Mouse (Mus musculus) NIH3T3 (cell line): ENCODE data around the gene Hgd.

Experiments
- DNase-seq: peaks from one replicate; pipeline ENCODE4 v3.0.0-alpha.2; 2012; ENCODE audit warnings: low read depth

Gene Hgd

GRCm38 (mm10) chr16:37580651-37581050 lies 698 bp downstream of the Hgd start:
- DNase-seq = no peak

GRCm38 (mm10) chr16:37581901-37582300 lies 1.9 kb downstream of the Hgd start:
- DNase-seq = no peak

- DNase-seq = no peak
These were observed 3.4 kb downstream of the Hgd start for GRCm38 (mm10) chr16:37583306-37583705.

- no peak for DNase-seq
These were observed 3.8 kb downstream of the Hgd start for GRCm38 (mm10) chr16:37583801-37584200.

GRCm38 (mm10) chr16:37584218-37585035 lies 4.5 kb downstream of the Hgd start:
- DNase-seq = no peak

GRCm38 (mm10) chr16:37585129-37585563 lies 5.2 kb downstream of the Hgd start:
- no peak for DNase-seq

GRCm38 (mm10) chr16:37590921-37591320 lies 11.0 kb downstream of the Hgd start:
- no peak for DNase-seq

- no peak for DNase-seq
These were observed 11.6 kb downstream of the Hgd start for GRCm38 (mm10) chr16:37591551-37591950.

- no peak for DNase-seq
These were observed 17.5 kb downstream of the Hgd start for GRCm38 (mm10) chr16:37597412-37597811.

- DNase-seq = no peak
These were observed 18.5 kb downstream of the Hgd start for GRCm38 (mm10) chr16:37598463-37598862.

- DNase-seq = no peak
These were observed 19.4 kb downstream of the Hgd start for GRCm38 (mm10) chr16:37599326-37599725.

GRCm38 (mm10) chr16:37603431-37603830 lies 23.5 kb downstream of the Hgd start:
- peak; percentile 36 for DNase-seq

- DNase-seq = peak; percentile 10
These were observed 24.3 kb downstream of the Hgd start for GRCm38 (mm10) chr16:37604243-37604642.

GRCm38 (mm10) chr16:37610333-37610732 lies 30.4 kb downstream of the Hgd start:
- DNase-seq = no peak

- DNase-seq = no peak
These were observed 31.1 kb downstream of the Hgd start for GRCm38 (mm10) chr16:37611072-37611471.

- no peak for DNase-seq
These were observed 32.1 kb downstream of the Hgd start for GRCm38 (mm10) chr16:37612013-37612412.

- no peak for DNase-seq
These were observed 34.6 kb downstream of the Hgd start for GRCm38 (mm10) chr16:37614540-37614939.

- DNase-seq = peak; percentile 37
These were observed 35.5 kb downstream of the Hgd start for GRCm38 (mm10) chr16:37615429-37615828.

- DNase-seq = no peak
These were observed 36.2 kb downstream of the Hgd start for GRCm38 (mm10) chr16:37616104-37616503.

GRCm38 (mm10) chr16:37617695-37618094 lies 37.7 kb downstream of the Hgd start:
- DNase-seq = no peak

GRCm38 (mm10) chr16:37622403-37622802 lies 42.5 kb downstream of the Hgd start:
- no peak for DNase-seq

GRCm38 (mm10) chr16:37622919-37623318 lies 43.0 kb downstream of the Hgd start:
- DNase-seq = no peak

- no peak for DNase-seq
These were observed 46.5 kb downstream of the Hgd start for GRCm38 (mm10) chr16:37626388-37626949.

GRCm38 (mm10) chr16:37628336-37628735 lies 48.4 kb downstream of the Hgd start:
- DNase-seq = no peak
